Mouse (Mus musculus): ENCODE results near the gene Mia2. TPM values are rescaled to one million over a fixed set of nuclear protein-coding genes. Genes with fewer than 3 reads are reported as not detected.
"Not testable (repeated sequence)": the region's sequence is repeated elsewhere in the genome, so short reads cannot be mapped to it uniquely, and the experiment has no call there.

The Mia2 gene
- 103 TPM for polyA plus RNA-seq (2021)

GRCm38 (mm10) chr12:59095104-59096025 is at the start of gene Mia2:
Gene Mia2, plus strand, starts transcription at chr12:59095799.
- ChIA-PET CTCF (interaction anchor here (0.7 to 1.9 kb wide), 3 partner anchors 19 to 34 kb away, joined by 3 to 5 read pairs (median 4); partner anchors contain the start of genes Pnn and Trappc6b), POLR2A (interaction anchor here (0.5 to 1.9 kb wide), 3 partner anchors 27 to 70 kb away, joined by 3 to 6 read pairs (median 3); no protein-coding TSS in a partner anchor)
- TF ChIP-seq CTCF (IDR thresholded peaks at IDR 0.05) = no peak
- in situ Hi-C loops (cut with MboI; ENCODE audit: low pct_unique_long_range_greater_than_20kb) = no loop called here
- ATAC-seq (peak; percentile 98), DNase-seq (ENCODE audit: low read depth, low spot score) (peak; percentile 66)
- no peaks in the 10 kb centered on the region for H3K27me3 ChIP-seq

- in situ Hi-C loops (cut with MboI; ENCODE audit: low pct_unique_long_range_greater_than_20kb) = no loop called here
- ChIA-PET CTCF (no interaction called here), POLR2A (no interaction called here)
- H3K27me3 ChIP-seq = no peaks in the 10 kb centered on the region
- TF ChIP-seq CTCF (IDR thresholded peaks at IDR 0.05) = no peak
- no peak for ATAC-seq
- no peak for DNase-seq (ENCODE audit: low read depth, low spot score)
These were observed 43.1 kb upstream of the Mia2 start for GRCm38 (mm10) chr12:59052470-59052869.

GRCm38 (mm10) chr12:59053166-59053565 is 42.4 kb upstream of the Mia2 start:
- ATAC-seq = no peak
- POLR2A ChIA-PET = no interaction called here
- no peak for TF ChIP-seq CTCF (IDR thresholded peaks at IDR 0.05)
- no peaks in the 10 kb centered on the region for H3K27me3 ChIP-seq
- in situ Hi-C loops (cut with MboI; ENCODE audit: low pct_unique_long_range_greater_than_20kb) = no loop called here
- CTCF ChIA-PET = no interaction called here
- no peak for DNase-seq (ENCODE audit: low read depth, low spot score)

DNA sequence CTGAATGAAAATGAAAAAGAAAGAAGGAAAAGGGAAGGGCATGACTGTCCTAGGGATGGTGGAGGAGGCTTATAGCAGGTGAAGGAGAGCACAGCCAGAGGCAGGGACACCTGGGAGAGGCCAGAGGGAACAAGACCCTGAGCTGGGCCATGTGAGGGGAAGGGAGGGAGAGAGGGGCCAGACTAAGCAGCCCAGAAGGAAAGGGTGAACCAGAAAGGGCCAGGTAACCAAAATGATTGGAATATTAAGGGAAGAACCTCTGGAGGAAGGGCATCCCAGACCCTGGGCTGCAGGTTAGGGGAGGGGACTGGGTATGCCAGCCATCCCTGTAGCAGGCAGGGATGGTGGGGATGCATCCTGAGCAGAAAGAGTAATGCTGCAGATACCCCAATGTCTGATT is 41.6 kb upstream of the Mia2 start:
- no peak for TF ChIP-seq CTCF (IDR thresholded peaks at IDR 0.05)
- in situ Hi-C loops (cut with MboI; ENCODE audit: low pct_unique_long_range_greater_than_20kb) = no loop called here
- no peaks in the 10 kb centered on the region for H3K27me3 ChIP-seq
- no peak for ATAC-seq
- ChIA-PET POLR2A (no interaction called here), CTCF (no interaction called here)
- DNase-seq (ENCODE audit: low read depth, low spot score) = no peak

- DNase-seq (ENCODE audit: low read depth, low spot score) (no peak), ATAC-seq (no peak)
- ChIA-PET POLR2A (no interaction called here), CTCF (no interaction called here)
- in situ Hi-C loops (cut with MboI; ENCODE audit: low pct_unique_long_range_greater_than_20kb) = loop anchor here (5.0 kb wide), 1 partner anchor 77 kb away; no protein-coding TSS in a partner anchor
- no peak for TF ChIP-seq CTCF (IDR thresholded peaks at IDR 0.05)
- no peaks in the 10 kb centered on the region for H3K27me3 ChIP-seq
These were observed 40.3 kb upstream of the Mia2 start for GRCm38 (mm10) chr12:59055196-59055850.

DNA sequence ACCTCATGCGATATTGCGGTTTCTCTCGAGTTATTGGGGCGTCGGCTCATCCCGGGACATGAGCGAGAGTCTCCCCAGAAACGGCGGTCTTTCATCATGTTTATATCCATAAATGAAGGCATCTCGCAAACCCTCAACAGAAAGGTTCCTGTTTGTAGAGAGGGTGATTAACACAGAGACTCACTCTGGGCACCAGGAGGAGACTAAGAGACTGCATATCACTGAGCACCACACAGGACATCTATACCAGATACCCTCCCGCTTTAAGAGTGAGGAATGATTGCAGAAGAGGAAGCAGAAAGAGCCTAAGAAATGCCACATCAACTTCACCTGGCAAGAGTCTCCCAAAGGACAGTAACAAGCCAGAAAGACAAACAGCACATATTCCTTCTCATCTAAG is 39.4 kb upstream of the Mia2 start:
- ATAC-seq (no peak), DNase-seq (ENCODE audit: low read depth, low spot score) (no peak)
- ChIA-PET CTCF (interaction anchor here (0.7 kb wide), 1 partner anchor 15 kb away, joined by 3 read pairs; no protein-coding TSS in a partner anchor), POLR2A (no interaction called here)
- TF ChIP-seq CTCF (IDR thresholded peaks at IDR 0.05) = no peak
- in situ Hi-C loops (cut with MboI; ENCODE audit: low pct_unique_long_range_greater_than_20kb) = loop anchor here (5.0 kb wide), 1 partner anchor 76 kb away; no protein-coding TSS in a partner anchor
- H3K27me3 ChIP-seq = no peaks in the 10 kb centered on the region

GRCm38 (mm10) chr12:59058242-59058641 is 37.4 kb upstream of the Mia2 start:
- POLR2A ChIA-PET; H3K27me3 ChIP-seq; DNase-seq (ENCODE audit: low read depth, low spot score); ATAC-seq; CTCF ChIA-PET: not testable (repeated sequence)
- in situ Hi-C loops (cut with MboI; ENCODE audit: low pct_unique_long_range_greater_than_20kb) = loop anchor here (5.0 kb wide), 1 partner anchor 74 kb away; no protein-coding TSS in a partner anchor

DNA sequence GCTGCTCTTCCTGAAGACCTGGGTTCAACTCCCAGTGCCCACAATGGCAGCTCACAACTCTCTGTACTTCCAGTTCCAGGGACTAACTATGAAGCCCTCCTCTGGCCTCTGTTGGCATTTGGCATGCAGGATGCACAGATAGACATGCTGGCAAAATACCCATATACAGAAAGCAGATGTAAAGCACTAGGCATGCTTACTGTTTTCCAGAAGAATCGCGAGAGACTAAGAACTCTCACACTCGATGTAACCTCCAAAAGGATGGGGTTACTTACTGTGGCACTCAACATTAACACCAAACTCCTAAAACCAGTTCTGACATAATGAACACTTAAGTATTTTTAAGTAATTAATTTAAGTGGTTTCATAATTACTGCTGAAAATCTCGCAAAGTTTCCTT is 35.3 kb upstream of the Mia2 start:
- no peak for DNase-seq (ENCODE audit: low read depth, low spot score)
- POLR2A ChIA-PET = no interaction called here
- in situ Hi-C loops (cut with MboI; ENCODE audit: low pct_unique_long_range_greater_than_20kb) = no loop called here
- H3K27me3 ChIP-seq = no peaks in the 10 kb centered on the region
- no peak for TF ChIP-seq CTCF (IDR thresholded peaks at IDR 0.05)
- CTCF ChIA-PET = no interaction called here
- no peak for ATAC-seq

GRCm38 (mm10) chr12:59060993-59061595 is 34.5 kb upstream of the Mia2 start, which contains the start of gene Trappc6b:
Gene Trappc6b, minus strand, starts transcription at chr12:59061472.
- ChIA-PET POLR2A (no interaction called here), CTCF (interaction anchor here (1.0 kb wide), 1 partner anchor 34 kb away, joined by 4 read pairs; the partner anchor contains the start of gene Mia2)
- ATAC-seq (peak; percentile 94), DNase-seq (ENCODE audit: low read depth, low spot score) (no peak)
- no peak for TF ChIP-seq CTCF (IDR thresholded peaks at IDR 0.05)
- in situ Hi-C loops (cut with MboI; ENCODE audit: low pct_unique_long_range_greater_than_20kb) = no loop called here
- H3K27me3 ChIP-seq = no peaks in the 10 kb centered on the region

DNA sequence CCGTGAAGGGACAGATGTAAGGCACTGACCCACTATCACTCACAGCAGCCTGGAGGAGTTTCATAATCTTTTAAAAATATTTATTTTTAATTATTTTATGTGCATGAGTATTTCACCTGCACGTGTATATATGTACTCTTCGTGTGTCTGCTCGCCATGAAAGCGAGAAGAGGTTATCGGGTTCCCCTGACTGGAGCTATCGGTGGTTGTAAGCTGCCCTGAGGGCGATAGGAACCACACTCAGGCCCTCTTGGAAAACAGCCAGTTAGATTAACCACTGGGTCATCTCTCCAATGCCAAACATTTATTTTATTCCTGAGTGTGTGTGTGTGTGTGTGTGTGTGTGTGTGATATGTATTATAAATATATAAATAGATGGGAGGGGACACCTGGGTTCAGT is 30.8 kb upstream of the Mia2 start:
- H3K27me3 ChIP-seq = no peaks in the 10 kb centered on the region
- ATAC-seq (no peak), DNase-seq (ENCODE audit: low read depth, low spot score) (no peak)
- in situ Hi-C loops (cut with MboI; ENCODE audit: low pct_unique_long_range_greater_than_20kb) = no loop called here
- CTCF ChIA-PET = interaction anchor here (1.5 kb wide), 1 partner anchor 10 kb away, joined by 3 read pairs; no protein-coding TSS in a partner anchor
- POLR2A ChIA-PET = no interaction called here
- TF ChIP-seq CTCF (IDR thresholded peaks at IDR 0.05) = no peak

All from Patski (cell line).